Mouse (Mus musculus) kidney, embryonic 14.5 days (tissue): ENCODE data around the gene Kcnip1. TPM values are rescaled to one million over a fixed set of nuclear protein-coding genes. Genes with fewer than 3 reads are reported as not detected.

ENCODE experiments used
- ATAC-seq: fragments of 200-750 bp; cut with Nextera tagmentation; 2 replicates; pipeline ENCODE4 v1.8.0; 2017; ENCODE audit warnings: moderate number of reproducible peaks, mild to moderate bottlenecking, moderate TSS enrichment, moderate library complexity; ENCODE audit not compliant: low FRiP score, low TSS enrichment
- H3K27ac ChIP-seq: fragments of 300-500 bp; sonication (generic); 2 replicates; pipeline ENCODE4 v1.5.1; 2014; ENCODE audit warnings: low read depth, mild to moderate bottlenecking, low read length, moderate library complexity, mixed read lengths
- H3K27me3 ChIP-seq: fragments of 300-500 bp; sonication (generic); 2 replicates; pipeline ENCODE4 v1.6.1; 2014; ENCODE audit warnings: mild to moderate bottlenecking, low read length; ENCODE audit not compliant: control insufficient read depth, insufficient read depth
- H3K36me3 ChIP-seq: fragments of 300-500 bp; sonication (generic); 2 replicates; pipeline ENCODE4 v1.6.1; 2014; ENCODE audit warnings: low read length, mixed read lengths; ENCODE audit not compliant: control insufficient read depth, insufficient read depth
- H3K4me1 ChIP-seq: fragments of 300-500 bp; sonication (generic); 2 replicates; pipeline ENCODE4 v1.6.1; 2014; ENCODE audit warnings: low read length, mixed read lengths; ENCODE audit not compliant: control insufficient read depth, insufficient read depth
- H3K4me2 ChIP-seq: fragments of 300-500 bp; sonication (generic); replicated peaks from 2 replicates; pipeline ENCODE4 v1.6.1; 2014; ENCODE audit warnings: low read depth, mild to moderate bottlenecking, low read length
- H3K4me3 ChIP-seq: fragments of 300-500 bp; sonication (generic); 2 replicates; pipeline ENCODE4 v1.5.1; 2014; ENCODE audit warnings: mild to moderate bottlenecking, low read length
- H3K9ac ChIP-seq: fragments of 300-500 bp; sonication (generic); 2 replicates; pipeline ENCODE4 v1.6.1; 2014; ENCODE audit warnings: low read depth, mild to moderate bottlenecking, low read length, moderate library complexity
- H3K9me3 ChIP-seq: fragments of 300-500 bp; sonication (generic); 2 replicates; pipeline ENCODE4 v1.6.1; 2016; ENCODE audit warnings: low read length; ENCODE audit not compliant: control insufficient read depth
- WGBS: fragments of 180-500 bp; shearing (Covaris S2); extraction: QIAGEN DNeasy Blood & Tissue Kit; methylation state at CpG from one replicate; pipeline ENCODE4 v1.1.7; 2014; 5-methylcytosine and 5-hydroxymethylcytosine counted together
- polyA plus RNA-seq: library from polyadenylated mRNA; unstranded; fragments of >200 nt; fragmentation: Nextera tagmentation; extraction: Ambion mirVana; gene quantifications from 2 replicates; pipeline ENCODE4 v1.2.1, GENCODE M21; 2014

Gene Kcnip1
- polyA plus RNA-seq, 1 experiment from 2014 or later: 0.74 TPM

GRCm38 (mm10) chr11:33701958-33702459, 290.9 kb downstream of the Kcnip1 start:
- Histone ChIP-seq H3K27me3 (no peaks in the 10 kb centered on the region), H3K4me1 (no peaks in the 10 kb centered on the region), H3K4me2 (no peak overlapping the region), H3K9me3 (no peaks in the 10 kb centered on the region), H3K27ac (no peak overlapping the region), H3K9ac (no peak overlapping the region), H3K36me3 (no peaks in the 10 kb centered on the region), H3K4me3 (no peak overlapping the region)
- ATAC-seq: no peak
- WGBS: 21% methylated on average over 1 of the region's 2 CpGs

DNA sequence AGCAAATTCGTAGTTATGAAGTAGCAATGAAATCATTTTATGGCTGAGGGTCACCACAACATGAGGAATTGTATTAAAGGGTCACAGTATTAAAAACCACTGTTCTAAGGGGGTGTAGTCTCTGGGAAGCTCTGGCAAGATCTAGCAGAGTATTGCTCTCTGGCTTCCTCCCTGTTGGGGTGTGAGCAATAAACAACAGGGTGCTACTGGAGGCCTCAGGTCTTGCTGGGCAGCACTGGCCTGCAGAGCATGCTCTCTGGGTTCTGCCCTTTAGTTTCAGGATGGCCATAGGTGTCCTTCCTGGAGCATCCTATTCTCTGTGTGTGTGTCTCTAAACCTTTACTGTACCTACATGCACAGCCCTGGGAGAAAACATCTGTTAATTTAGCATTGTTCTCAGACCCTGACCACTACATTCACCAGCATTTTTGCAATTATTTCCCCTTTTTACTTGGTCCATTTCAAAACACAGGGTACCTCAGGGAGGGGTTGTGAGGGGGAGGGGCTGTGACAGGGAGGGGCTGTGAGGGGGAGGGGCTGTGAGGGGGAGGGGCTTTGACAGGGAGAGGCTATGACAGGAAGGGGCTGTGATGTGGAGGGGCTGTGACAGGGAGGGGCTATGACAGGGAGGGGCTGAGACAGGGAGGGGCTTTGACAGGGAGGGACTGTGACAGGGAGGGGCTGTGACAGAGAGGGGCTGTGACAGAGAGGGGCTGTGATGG, 291.6 kb downstream of the Kcnip1 start:
- WGBS: 51% methylated on average over 1 of the region's 1 CpGs
- H3K36me3 ChIP-seq: no peaks in the 10 kb centered on the region
- H3K9me3 ChIP-seq: no peaks in the 10 kb centered on the region
- no peak overlapping the region for H3K4me3 ChIP-seq
- H3K4me1 ChIP-seq: no peaks in the 10 kb centered on the region
- no peak overlapping the region for H3K4me2 ChIP-seq
- no peaks in the 10 kb centered on the region for H3K27me3 ChIP-seq
- no peak overlapping the region for H3K27ac ChIP-seq
- ATAC-seq: 0 out of 2 replicates have a peak, but pooled peaks have one; percentile 12
- H3K9ac ChIP-seq: no peak overlapping the region

DNA sequence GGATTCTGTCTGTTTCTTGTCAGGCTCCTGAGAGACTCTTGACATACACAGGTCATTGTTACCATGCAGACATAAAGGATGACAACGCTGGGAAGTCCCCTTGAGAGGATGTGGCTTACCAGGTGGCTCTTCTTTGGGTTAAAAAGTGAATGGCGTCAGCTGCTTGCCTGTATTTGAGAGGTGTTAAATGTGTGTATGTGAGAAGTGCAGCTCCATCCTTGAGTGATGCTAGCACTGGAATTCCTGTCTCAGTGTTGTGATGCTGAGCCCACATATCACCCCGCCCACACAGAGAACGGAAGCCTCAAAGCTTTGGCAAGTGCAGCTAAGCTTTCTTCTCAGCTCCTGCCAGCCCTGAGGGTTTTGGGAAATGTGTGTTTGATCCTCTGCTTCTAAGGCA, 292.2 kb downstream of the Kcnip1 start:
- H3K4me1 ChIP-seq: no peaks in the 10 kb centered on the region
- no peak overlapping the region for H3K27ac ChIP-seq
- no peaks in the 10 kb centered on the region for H3K27me3 ChIP-seq
- H3K9ac ChIP-seq: no peak overlapping the region
- H3K4me3 ChIP-seq: no peak overlapping the region
- no peaks in the 10 kb centered on the region for H3K36me3 ChIP-seq
- no peak overlapping the region for H3K4me2 ChIP-seq
- no peaks in the 10 kb centered on the region for H3K9me3 ChIP-seq
- ATAC-seq: no peak
- WGBS: 36% methylated on average over 4 of the region's 4 CpGs

- no peaks in the 10 kb centered on the region for H3K9me3 ChIP-seq
- 91% methylated on average over 3 of the region's 3 CpGs for WGBS
- H3K4me2 ChIP-seq: no peak overlapping the region
- no peaks in the 10 kb centered on the region for H3K4me1 ChIP-seq
- ATAC-seq: no peak
- no peaks in the 10 kb centered on the region for H3K36me3 ChIP-seq
- H3K9ac ChIP-seq: no peak overlapping the region
- no peaks in the 10 kb centered on the region for H3K27me3 ChIP-seq
- no peak overlapping the region for H3K4me3 ChIP-seq
- no peak overlapping the region for H3K27ac ChIP-seq
Measured at GRCm38 (mm10) chr11:33690181-33690580, 302.8 kb downstream of the Kcnip1 start.

DNA sequence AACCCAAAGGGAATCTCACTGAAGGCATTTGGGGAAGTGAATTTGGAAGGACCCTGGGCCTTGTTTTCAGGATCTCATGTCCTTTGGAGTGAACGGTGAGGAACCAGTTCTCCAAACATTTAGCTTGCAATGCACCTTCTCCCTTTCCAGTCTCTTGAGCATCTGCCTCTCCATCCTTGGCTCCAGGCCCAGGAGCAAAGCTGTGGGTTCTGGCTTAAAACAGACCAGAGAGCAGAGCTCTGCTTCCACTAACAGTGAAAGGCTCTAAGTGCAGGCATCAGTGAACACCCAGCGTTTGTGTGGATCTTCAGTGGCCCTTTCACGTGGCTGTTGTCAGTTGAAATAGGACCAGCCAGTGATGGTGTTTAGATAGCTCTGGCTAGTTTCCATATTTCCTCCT, 307.0 kb downstream of the Kcnip1 start:
- Histone ChIP-seq H3K4me3 (no peak overlapping the region), H3K9me3 (no peaks in the 10 kb centered on the region), H3K36me3 (no peaks in the 10 kb centered on the region), H3K27ac (no peak overlapping the region), H3K4me2 (no peak overlapping the region), H3K9ac (no peak overlapping the region), H3K4me1 (no peaks in the 10 kb centered on the region), H3K27me3 (no peaks in the 10 kb centered on the region; the same call in 1 of the 2 replicates)
- 75% methylated on average over 3 of the region's 3 CpGs for WGBS
- ATAC-seq: no peak

GRCm38 (mm10) chr11:33680151-33680550, 312.8 kb downstream of the Kcnip1 start:
- WGBS: under 1% methylated on average over 15 of the region's 15 CpGs
- Histone ChIP-seq H3K4me1 (no peaks in the 10 kb centered on the region), H3K27me3 (no peaks in the 10 kb centered on the region; the same call in 1 of the 2 replicates), H3K9me3 (no peaks in the 10 kb centered on the region), H3K4me3 (no peak overlapping the region), H3K27ac (no peak overlapping the region), H3K4me2 (no peak overlapping the region), H3K36me3 (no peaks in the 10 kb centered on the region), H3K9ac (no peak overlapping the region)
- no peak for ATAC-seq

- Histone ChIP-seq H3K4me3 (no peak overlapping the region), H3K27ac (no peak overlapping the region), H3K4me2 (no peak overlapping the region), H3K36me3 (no peaks in the 10 kb centered on the region), H3K9me3 (no peaks in the 10 kb centered on the region), H3K4me1 (no peaks in the 10 kb centered on the region), H3K9ac (no peak overlapping the region), H3K27me3 (no peaks in the 10 kb centered on the region)
- no peak for ATAC-seq
- WGBS: 78% methylated on average over 10 of the region's 10 CpGs
Measured at GRCm38 (mm10) chr11:33670105-33670965, 322.6 kb downstream of the Kcnip1 start.

DNA sequence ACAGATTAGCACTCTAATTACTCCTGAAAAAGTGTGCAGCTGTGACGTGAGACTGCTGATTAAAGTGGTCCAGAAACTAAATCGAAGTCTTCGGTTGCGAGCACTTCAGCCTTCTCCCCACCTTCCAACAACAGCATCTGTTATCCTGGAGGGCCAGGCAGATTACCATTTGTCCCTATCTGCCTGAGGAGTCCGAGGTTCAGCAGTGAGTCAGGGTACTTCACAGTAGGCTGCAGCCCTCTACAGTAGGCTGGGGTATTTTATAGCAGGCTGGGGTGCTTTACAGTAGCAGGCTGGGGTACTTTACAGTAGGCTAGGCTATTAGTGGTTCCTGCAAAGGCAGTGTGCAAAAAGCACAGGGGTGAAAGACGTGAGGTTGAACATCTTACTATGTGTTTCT, 324.6 kb downstream of the Kcnip1 start:
- Histone ChIP-seq H3K4me2 (no peak overlapping the region), H3K9me3 (no peaks in the 10 kb centered on the region), H3K4me1 (no peaks in the 10 kb centered on the region), H3K27ac (no peak overlapping the region), H3K27me3 (no peaks in the 10 kb centered on the region), H3K9ac (no peak overlapping the region), H3K36me3 (no peaks in the 10 kb centered on the region), H3K4me3 (no peak overlapping the region)
- no peak for ATAC-seq
- WGBS: 62% methylated on average over 6 of the region's 6 CpGs

GRCm38 (mm10) chr11:33663599-33663998, 329.4 kb downstream of the Kcnip1 start:
- Histone ChIP-seq H3K9ac (no peak overlapping the region), H3K4me2 (no peak overlapping the region), H3K36me3 (no peaks in the 10 kb centered on the region), H3K9me3 (no peaks in the 10 kb centered on the region), H3K4me3 (no peak overlapping the region), H3K27ac (no peak overlapping the region), H3K4me1 (no peaks in the 10 kb centered on the region), H3K27me3 (no peaks in the 10 kb centered on the region)
- no peak for ATAC-seq
- 74% methylated on average over 2 of the region's 2 CpGs for WGBS
